Mouse (Mus musculus) T-helper 2 cell (primary cell): ENCODE data around the gene Cep152.

Source experiments
- in situ Hi-C: fragments of 300-600 bp; cut with MboI, MseI; formaldehyde crosslinking; loops from one replicate; pipeline ENCODE4 v1.15.1; 2025; ENCODE audit warnings: high pct_unique_total_duplicates

The Cep152 gene

GRCm38 (mm10) chr2:125558634-125559589 lies 66.0 kb downstream of the Cep152 start:
- in situ Hi-C loops = no loop called here

GRCm38 (mm10) chr2:125555830-125556229 lies 69.1 kb downstream of the Cep152 start:
- in situ Hi-C loops = no loop called here

GRCm38 (mm10) chr2:125548806-125549578 lies 75.9 kb downstream of the Cep152 start:
- in situ Hi-C loops = no loop called here

DNA sequence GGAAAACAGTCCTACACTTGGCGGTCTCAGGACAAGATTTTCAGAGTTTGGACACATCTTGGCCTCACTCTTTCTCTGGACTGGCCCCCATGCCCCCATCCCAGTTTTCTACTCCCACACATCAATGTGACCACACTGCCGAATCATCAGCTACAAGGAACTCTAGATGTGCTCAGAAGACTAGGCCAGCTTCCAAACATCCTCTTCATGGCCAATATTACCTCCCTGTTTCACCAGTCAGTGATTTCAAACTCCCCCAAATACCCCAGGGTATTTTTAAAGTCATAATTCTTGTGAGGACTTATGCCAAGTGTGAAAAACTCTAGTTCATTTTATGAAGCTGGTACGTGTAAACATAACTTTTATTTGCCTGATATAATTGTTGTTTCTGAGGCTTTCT lies 79.9 kb downstream of the Cep152 start:
- in situ Hi-C loops = no loop called here

DNA sequence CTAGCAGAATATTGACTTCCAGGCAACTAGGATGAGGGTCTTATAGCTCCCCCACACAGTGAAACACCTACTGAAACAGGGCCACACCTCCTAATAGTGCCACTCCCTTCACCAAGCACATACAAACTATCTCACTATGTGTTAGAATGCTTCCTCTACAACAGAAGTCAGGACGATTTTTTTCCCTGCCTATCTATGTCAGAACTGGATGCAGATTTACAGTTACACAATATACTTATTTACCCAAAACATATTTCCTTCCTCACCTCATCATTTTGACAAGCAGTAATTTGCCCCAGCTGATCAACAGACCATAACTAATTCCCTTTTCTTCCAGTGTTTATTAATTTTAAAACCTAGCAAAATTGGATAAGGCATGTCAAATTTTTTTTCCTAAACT lies 81.3 kb downstream of the Cep152 start:
- in situ Hi-C loops = no loop called here

DNA sequence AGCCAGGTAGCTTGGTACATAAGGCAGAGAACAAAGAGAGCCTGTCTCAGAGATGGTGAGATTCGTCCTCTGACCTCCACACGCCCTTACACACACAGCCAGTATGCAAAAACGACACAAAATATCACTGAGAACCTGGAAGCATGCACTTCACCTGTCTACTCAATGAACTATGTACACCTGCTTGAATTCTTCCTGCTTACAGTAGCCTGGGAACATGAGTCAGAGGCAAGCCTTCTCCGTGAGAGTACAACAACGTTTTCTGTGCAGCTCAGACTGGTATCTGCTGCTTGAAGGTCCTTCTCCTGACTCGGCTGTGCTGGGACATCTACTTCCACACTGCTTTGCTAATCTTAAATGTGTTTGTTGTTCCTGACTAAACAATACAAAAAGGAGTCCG lies 83.5 kb downstream of the Cep152 start:
- in situ Hi-C loops = no loop called here

DNA sequence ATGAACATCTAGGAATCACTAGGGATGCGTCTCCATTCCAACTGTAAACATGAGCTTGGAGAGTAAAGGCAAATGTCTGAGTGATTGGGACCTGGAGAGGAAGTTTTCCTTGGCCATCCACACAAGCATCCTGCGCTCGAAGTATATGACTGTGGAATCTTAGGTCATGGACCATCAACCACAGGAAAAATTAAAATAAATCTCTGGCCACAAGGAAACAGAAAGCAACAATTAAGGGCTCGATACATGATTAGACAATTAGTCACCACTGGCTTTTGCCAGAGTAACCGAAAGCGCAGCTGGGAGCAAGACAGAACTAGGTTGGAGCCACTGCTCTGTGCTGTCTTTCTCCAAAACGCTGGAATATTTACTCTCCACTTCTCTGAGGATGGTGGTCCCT lies 84.3 kb downstream of the Cep152 start:
- in situ Hi-C loops = no loop called here

GRCm38 (mm10) chr2:125539640-125540039 lies 85.3 kb downstream of the Cep152 start:
- in situ Hi-C loops = no loop called here

DNA sequence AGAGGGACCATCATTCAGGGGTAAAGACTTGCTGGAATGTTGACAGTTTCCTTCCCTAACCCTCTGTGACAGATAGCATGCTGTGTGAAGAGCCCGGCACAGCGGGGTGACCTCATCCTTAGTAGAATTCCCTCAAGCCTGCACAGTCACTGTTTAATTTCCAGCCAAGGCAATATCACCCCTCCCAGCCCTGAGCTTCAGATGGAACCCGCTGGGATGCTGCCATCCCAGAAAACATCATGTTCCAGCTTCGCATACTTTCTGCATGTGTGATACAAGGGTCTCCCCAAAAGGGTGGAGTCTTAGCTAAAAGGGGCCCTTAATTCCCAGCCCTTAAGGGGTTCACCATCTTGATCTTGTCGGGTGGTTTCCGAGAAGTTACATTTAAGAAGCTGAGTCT lies 94.2 kb downstream of the Cep152 start:
- in situ Hi-C loops = no loop called here

DNA sequence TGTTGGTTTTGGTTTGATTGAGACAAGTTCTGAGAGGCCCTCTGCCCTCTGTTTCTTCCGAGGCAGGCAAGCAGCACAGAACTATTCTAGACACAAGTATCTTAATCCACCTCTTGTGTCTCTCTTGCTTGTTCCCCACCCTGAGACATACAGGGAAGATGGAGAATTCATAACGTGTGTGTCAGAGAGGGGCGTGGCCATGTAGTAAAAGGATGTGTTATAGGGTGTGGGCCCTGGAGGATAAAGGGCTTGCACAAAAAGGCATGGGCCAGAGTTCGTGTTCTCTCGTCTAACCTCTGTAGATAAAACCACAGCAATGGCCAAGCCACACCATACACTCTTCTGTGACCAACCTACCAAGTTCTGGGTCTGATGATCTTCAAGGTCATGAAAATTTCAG lies 98.3 kb downstream of the Cep152 start:
- in situ Hi-C loops = no loop called here

DNA sequence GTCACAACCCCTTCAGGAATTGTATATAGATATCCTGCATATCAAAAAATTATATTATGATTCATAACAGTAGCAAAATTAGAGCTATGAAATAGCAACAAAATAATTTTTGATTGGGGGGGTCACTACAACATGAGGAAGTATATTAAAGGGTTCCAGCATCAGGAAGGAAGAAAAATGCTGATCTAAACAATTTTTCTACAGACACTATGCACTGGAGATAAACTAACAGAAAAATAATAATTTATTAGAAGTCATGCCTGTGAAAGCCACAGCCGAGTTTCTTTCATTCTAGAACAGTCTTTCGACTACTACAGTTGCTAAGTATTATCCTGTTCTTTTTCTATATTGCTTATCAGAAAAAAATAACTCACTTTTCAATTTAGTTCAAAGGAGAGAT lies 99.4 kb downstream of the Cep152 start:
- in situ Hi-C loops = no loop called here

GRCm38 (mm10) chr2:125516594-125516993 lies 108.3 kb downstream of the Cep152 start:
- in situ Hi-C loops = no loop called here

GRCm38 (mm10) chr2:125515291-125516057 lies 109.4 kb downstream of the Cep152 start:
- in situ Hi-C loops = no loop called here

GRCm38 (mm10) chr2:125514391-125514790 lies 110.5 kb downstream of the Cep152 start:
- in situ Hi-C loops = no loop called here
